Mouse (Mus musculus): ENCODE measurements around the gene Kcnq2.

DNA sequence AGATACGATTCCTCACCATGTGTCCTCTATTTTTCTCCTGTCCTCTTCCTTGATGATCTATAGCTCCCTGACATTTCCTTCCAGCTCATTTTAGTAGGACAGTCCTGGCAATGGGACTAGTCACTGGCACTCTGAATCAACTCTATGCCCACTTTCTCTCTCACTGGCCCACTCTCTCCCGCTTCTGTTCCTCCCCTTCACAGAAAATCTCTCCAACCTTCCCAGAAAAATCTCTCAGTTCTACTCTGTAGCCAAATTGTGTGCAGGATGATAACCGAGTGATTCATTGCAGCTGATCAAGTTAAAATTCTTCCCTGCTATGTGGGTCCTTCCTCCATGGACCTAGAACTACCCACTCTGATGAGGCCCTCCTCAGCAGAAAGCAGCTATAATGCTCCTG lies 39.5 kb upstream of the Kcnq2 start:
- TF ChIP-seq POLR2A (IDR thresholded peaks at IDR 0.05; ENCODE audit: borderline replicate concordance, extremely low read depth, insufficient read depth, insufficient read length, poor library complexity, severe bottlenecking) (no peak), CTCF (IDR thresholded peaks at IDR 0.05; ENCODE audit: borderline replicate concordance, extremely low read depth, insufficient read depth, insufficient read length) (no peak)

Data from brain, embryonic 14.5 days (tissue).